Mouse (Mus musculus): Measurements from ENCODE around the gene Tomm70a. TPM values are rescaled to one million over a fixed set of nuclear protein-coding genes. Genes with fewer than 3 reads are reported as not detected.
"Not testable (repeated sequence)": the region's sequence is repeated elsewhere in the genome, so short reads cannot be mapped to it uniquely, and the experiment has no call there.

The Tomm70a gene
- polyA plus RNA-seq, 1 experiment from 2014 or later: 62.3 TPM

- Histone ChIP-seq H3K4me3 (ENCODE audit: low read depth, low read length) (no peak overlapping the region), H3K9me3 (ENCODE audit: control insufficient read depth, low read length) (no peaks in the 10 kb centered on the region), H3K9ac (ENCODE audit: low read depth, low read length) (no peak overlapping the region), H3K4me1 (replicated peaks; ENCODE audit: control insufficient read depth, insufficient read depth, low read length) (no peaks in the 10 kb centered on the region), H3K4me2 (replicated peaks; ENCODE audit: low read depth, low read length) (no peak overlapping the region), H3K27ac (ENCODE audit: low read depth, low read length) (no peak overlapping the region), H3K27me3 (ENCODE audit: control insufficient read depth, insufficient read depth, low read length) (no peaks in the 10 kb centered on the region), H3K36me3 (ENCODE audit: control insufficient read depth, insufficient read depth, low read length) (0 out of 2 replicates have a peak, but pooled peaks cover 5% of the 10 kb centered on the region)
- DNase-seq (ENCODE audit: low spot score) (no peak), ATAC-seq (ENCODE audit: low FRiP score) (no peak)
- whole genome bisulfite sequencing: 93% methylated on average over 6 of the region's 6 CpGs
These were observed 50.1 kb downstream of the Tomm70a start for GRCm38 (mm10) chr16:57171570-57171969.

DNA sequence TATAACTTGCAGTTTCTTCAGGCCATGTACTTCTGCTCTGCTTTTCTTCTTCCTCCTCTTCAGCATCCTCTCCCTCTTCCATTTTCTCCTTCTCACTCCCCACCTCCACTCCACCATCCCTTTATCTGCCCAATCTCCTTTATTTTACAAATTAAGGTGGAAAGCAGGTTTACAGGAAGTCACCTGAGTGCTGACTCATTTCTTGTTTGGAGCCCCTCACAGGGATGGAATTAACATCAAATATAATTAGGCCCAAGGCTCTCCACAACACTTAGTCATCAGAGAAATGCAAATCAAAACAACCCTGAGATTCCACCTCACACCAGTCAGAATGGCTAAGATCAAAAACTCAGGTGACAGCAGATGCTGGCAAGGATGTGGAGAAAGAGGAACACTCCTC is 53.0 kb downstream of the Tomm70a start:
- not testable (repeated sequence) for H3K9me3 ChIP-seq (ENCODE audit: control insufficient read depth, low read length); H3K9ac ChIP-seq (ENCODE audit: low read depth, low read length); H3K36me3 ChIP-seq (ENCODE audit: control insufficient read depth, insufficient read depth, low read length); H3K4me2 ChIP-seq (replicated peaks; ENCODE audit: low read depth, low read length); H3K4me1 ChIP-seq (replicated peaks; ENCODE audit: control insufficient read depth, insufficient read depth, low read length); H3K4me3 ChIP-seq (ENCODE audit: low read depth, low read length); H3K27me3 ChIP-seq (ENCODE audit: control insufficient read depth, insufficient read depth, low read length); ATAC-seq (ENCODE audit: low FRiP score); DNase-seq (ENCODE audit: low spot score); H3K27ac ChIP-seq (ENCODE audit: low read depth, low read length)

DNA sequence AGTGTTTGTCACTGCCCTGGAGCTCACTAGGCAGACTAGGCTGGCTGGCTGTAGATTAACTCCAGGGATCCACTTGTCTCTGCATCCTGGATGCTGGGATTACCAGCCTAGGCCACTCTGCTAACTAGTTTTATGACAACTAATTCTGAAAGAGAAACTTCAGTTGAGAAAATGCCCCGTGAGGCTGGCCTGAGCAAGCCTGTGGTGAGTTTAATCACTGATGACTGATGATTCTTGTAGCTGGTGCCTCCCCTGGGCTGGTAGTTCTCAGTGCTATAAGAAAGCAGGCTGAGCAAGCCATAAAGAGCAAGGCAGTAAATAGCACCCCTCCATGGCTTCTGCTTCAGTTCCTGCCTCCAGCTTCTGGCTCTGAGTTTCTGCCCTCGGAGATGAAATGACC is 54.2 kb downstream of the Tomm70a start:
- DNase-seq (ENCODE audit: low spot score): no peak
- Histone ChIP-seq H3K4me1 (replicated peaks; ENCODE audit: control insufficient read depth, insufficient read depth, low read length) (no peaks in the 10 kb centered on the region), H3K9ac (ENCODE audit: low read depth, low read length) (no peak overlapping the region), H3K27me3 (ENCODE audit: control insufficient read depth, insufficient read depth, low read length) (no peaks in the 10 kb centered on the region), H3K9me3 (ENCODE audit: control insufficient read depth, low read length) (no peaks in the 10 kb centered on the region), H3K4me3 (ENCODE audit: low read depth, low read length) (no peak overlapping the region), H3K27ac (ENCODE audit: low read depth, low read length) (no peak overlapping the region), H3K36me3 (ENCODE audit: control insufficient read depth, insufficient read depth, low read length) (0 out of 2 replicates have a peak, but pooled peaks cover 5% of the 10 kb centered on the region), H3K4me2 (replicated peaks; ENCODE audit: low read depth, low read length) (no peak overlapping the region)
- WGBS: 79% methylated on average over 2 of the region's 2 CpGs
- no peak for ATAC-seq (ENCODE audit: low FRiP score)

DNA sequence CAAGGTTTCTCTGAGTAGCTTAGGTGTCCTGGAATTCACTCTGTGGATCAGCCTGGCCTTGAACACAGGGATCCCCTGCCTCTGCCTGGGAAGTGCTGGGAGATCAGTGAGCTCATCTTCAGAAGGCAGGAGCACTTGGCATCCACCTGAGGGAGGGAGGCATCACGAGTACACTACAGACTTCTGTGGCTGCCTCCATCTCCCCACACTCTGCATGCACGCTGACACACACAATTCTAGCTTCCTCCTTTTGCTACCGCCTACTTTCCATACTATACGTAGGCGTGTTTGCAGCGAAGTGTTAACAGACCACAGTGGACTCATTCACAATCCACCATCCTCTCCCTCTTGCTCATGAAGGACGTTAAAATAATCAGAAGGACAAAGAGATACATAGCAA is 54.8 kb downstream of the Tomm70a start:
- Histone ChIP-seq H3K27me3 (ENCODE audit: control insufficient read depth, insufficient read depth, low read length) (no peaks in the 10 kb centered on the region), H3K4me3 (ENCODE audit: low read depth, low read length) (no peak overlapping the region), H3K9me3 (ENCODE audit: control insufficient read depth, low read length) (no peaks in the 10 kb centered on the region), H3K4me2 (replicated peaks; ENCODE audit: low read depth, low read length) (no peak overlapping the region), H3K36me3 (ENCODE audit: control insufficient read depth, insufficient read depth, low read length) (0 out of 2 replicates have a peak, but pooled peaks cover 3% of the 10 kb centered on the region), H3K27ac (ENCODE audit: low read depth, low read length) (no peak overlapping the region), H3K9ac (ENCODE audit: low read depth, low read length) (no peak overlapping the region), H3K4me1 (replicated peaks; ENCODE audit: control insufficient read depth, insufficient read depth, low read length) (no peaks in the 10 kb centered on the region)
- WGBS: 90% methylated on average over 7 of the region's 7 CpGs
- no peak for ATAC-seq (ENCODE audit: low FRiP score)
- no peak for DNase-seq (ENCODE audit: low spot score)

DNA sequence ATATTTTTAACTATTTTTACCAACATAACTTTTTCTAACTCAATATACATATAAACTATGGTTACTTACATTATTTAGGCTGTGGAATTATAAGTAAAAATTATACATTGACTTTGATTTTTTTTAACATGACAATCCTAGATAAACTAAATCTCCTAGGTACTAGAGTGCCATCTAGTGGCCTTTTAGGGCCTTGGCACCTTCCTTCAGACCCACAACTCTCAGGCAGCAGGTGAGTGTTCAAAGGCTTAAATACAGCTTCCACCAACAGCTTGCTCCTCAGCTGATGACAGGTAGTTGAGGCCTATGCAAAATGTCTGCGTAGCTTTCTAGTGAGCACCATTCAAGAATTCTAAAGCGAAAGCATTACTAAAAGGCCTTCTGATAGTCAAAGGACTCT is 55.8 kb downstream of the Tomm70a start:
- no peaks in the 10 kb centered on the region for H3K4me1 ChIP-seq (replicated peaks; ENCODE audit: control insufficient read depth, insufficient read depth, low read length)
- no peak overlapping the region for H3K9ac ChIP-seq (ENCODE audit: low read depth, low read length)
- no peaks in the 10 kb centered on the region for H3K9me3 ChIP-seq (ENCODE audit: control insufficient read depth, low read length)
- H3K4me2 ChIP-seq (replicated peaks; ENCODE audit: low read depth, low read length): no peak overlapping the region
- H3K27me3 ChIP-seq (ENCODE audit: control insufficient read depth, insufficient read depth, low read length): no peaks in the 10 kb centered on the region
- ATAC-seq (ENCODE audit: low FRiP score) (no peak), DNase-seq (ENCODE audit: low spot score) (peak; percentile 59)
- H3K27ac ChIP-seq (ENCODE audit: low read depth, low read length): no peak overlapping the region
- 66% methylated on average over 2 of the region's 2 CpGs for WGBS
- 0 out of 2 replicates have a peak, but pooled peaks cover 3% of the 10 kb centered on the region for H3K36me3 ChIP-seq (ENCODE audit: control insufficient read depth, insufficient read depth, low read length)
- H3K4me3 ChIP-seq (ENCODE audit: low read depth, low read length): no peak overlapping the region

DNA sequence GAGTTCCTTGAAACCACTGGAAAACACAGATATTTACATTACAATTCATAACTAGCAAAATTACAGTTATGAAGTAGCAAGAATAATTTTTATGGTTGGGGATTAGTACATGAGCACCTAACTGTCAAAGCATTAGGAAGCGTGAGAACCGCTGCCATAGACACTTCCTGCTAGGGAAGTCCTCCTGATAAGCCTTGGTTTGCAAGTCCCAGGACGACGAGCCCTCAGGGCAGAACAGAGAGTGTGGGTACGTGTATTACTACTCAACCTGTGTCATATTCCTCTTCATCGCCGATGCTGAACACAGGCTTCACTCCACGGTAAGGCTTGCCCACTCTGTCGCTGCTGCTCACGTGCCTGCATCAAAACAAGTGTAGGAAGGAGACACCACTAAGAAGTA is 56.2 kb downstream of the Tomm70a start:
- 91% methylated on average over 10 of the region's 10 CpGs for WGBS
- no peak for DNase-seq (ENCODE audit: low spot score)
- no peak overlapping the region for H3K4me2 ChIP-seq (replicated peaks; ENCODE audit: low read depth, low read length)
- H3K27ac ChIP-seq (ENCODE audit: low read depth, low read length): no peak overlapping the region
- no peak overlapping the region for H3K9ac ChIP-seq (ENCODE audit: low read depth, low read length)
- no peaks in the 10 kb centered on the region for H3K9me3 ChIP-seq (ENCODE audit: control insufficient read depth, low read length)
- no peak for ATAC-seq (ENCODE audit: low FRiP score)
- no peaks in the 10 kb centered on the region for H3K36me3 ChIP-seq (ENCODE audit: control insufficient read depth, insufficient read depth, low read length)
- no peak overlapping the region for H3K4me3 ChIP-seq (ENCODE audit: low read depth, low read length)
- H3K4me1 ChIP-seq (replicated peaks; ENCODE audit: control insufficient read depth, insufficient read depth, low read length): no peaks in the 10 kb centered on the region
- H3K27me3 ChIP-seq (ENCODE audit: control insufficient read depth, insufficient read depth, low read length): no peaks in the 10 kb centered on the region

DNA sequence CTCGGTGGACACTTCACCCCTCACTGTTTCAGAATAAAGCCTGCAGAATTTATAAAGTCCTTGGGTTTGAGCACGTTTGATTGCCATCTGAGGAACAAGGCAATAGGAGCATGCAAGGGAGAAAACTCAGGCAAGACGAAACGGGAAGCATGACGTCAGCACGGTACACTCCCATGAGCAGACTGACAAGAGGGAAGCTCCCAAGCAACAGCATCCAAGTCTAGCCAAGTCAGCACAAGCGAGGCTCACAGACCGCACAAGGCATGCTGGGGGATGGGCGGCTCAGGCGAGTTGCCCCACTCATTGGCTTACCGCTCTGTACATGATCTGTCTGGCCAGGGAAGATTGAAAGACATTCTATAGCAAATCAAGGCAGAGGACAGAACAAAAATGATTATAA is 59.7 kb downstream of the Tomm70a start:
- Histone ChIP-seq H3K36me3 (ENCODE audit: control insufficient read depth, insufficient read depth, low read length) (0 out of 2 replicates have a peak, but pooled peaks cover 2% of the 10 kb centered on the region), H3K27me3 (ENCODE audit: control insufficient read depth, insufficient read depth, low read length) (no peaks in the 10 kb centered on the region), H3K9ac (ENCODE audit: low read depth, low read length) (no peak overlapping the region), H3K4me3 (ENCODE audit: low read depth, low read length) (no peak overlapping the region), H3K4me1 (replicated peaks; ENCODE audit: control insufficient read depth, insufficient read depth, low read length) (no peaks in the 10 kb centered on the region), H3K27ac (ENCODE audit: low read depth, low read length) (no peak overlapping the region), H3K4me2 (replicated peaks; ENCODE audit: low read depth, low read length) (no peak overlapping the region), H3K9me3 (ENCODE audit: control insufficient read depth, low read length) (no peaks in the 10 kb centered on the region)
- no peak for ATAC-seq (ENCODE audit: low FRiP score)
- DNase-seq (ENCODE audit: low spot score): no peak
- 88% methylated on average over 11 of the region's 11 CpGs for WGBS

DNA sequence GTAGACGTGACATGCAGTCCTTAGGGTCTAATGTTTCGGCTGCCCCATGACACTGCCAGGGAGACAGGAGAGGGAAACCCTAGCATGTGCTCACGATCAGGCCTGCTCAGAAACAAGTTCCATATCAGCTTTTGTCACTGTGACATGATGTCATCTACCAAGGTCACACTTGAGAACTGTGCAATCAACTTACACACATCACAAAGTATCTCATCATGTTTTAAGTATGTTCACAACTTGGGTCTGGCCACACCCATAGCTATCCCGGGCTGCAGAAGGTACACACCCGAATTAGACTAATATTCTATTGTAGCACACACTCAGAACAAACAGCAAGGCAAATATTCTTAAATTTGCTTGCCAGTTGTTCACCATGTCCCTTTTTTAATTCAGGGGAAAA is 60.5 kb downstream of the Tomm70a start:
- 92% methylated on average over 5 of the region's 5 CpGs for WGBS
- no peak for ATAC-seq (ENCODE audit: low FRiP score)

GRCm38 (mm10) chr16:57186618-57187017 is 65.1 kb downstream of the Tomm70a start:
- 95% methylated on average over 4 of the region's 4 CpGs for WGBS
- no peaks in the 10 kb centered on the region for H3K9me3 ChIP-seq (ENCODE audit: control insufficient read depth, low read length)

More for the DNA sequence above, 60.5 kb downstream of the Tomm70a start:
- Histone ChIP-seq H3K4me3 (ENCODE audit: low read depth, low read length) (no peak overlapping the region), H3K27ac (ENCODE audit: low read depth, low read length) (no peak overlapping the region), H3K27me3 (ENCODE audit: control insufficient read depth, insufficient read depth, low read length) (no peaks in the 10 kb centered on the region), H3K9me3 (ENCODE audit: control insufficient read depth, low read length) (no peaks in the 10 kb centered on the region), H3K9ac (ENCODE audit: low read depth, low read length) (no peak overlapping the region), H3K4me2 (replicated peaks; ENCODE audit: low read depth, low read length) (no peak overlapping the region), H3K36me3 (ENCODE audit: control insufficient read depth, insufficient read depth, low read length) (0 out of 2 replicates have a peak, but pooled peaks cover 2% of the 10 kb centered on the region), H3K4me1 (replicated peaks; ENCODE audit: control insufficient read depth, insufficient read depth, low read length) (no peaks in the 10 kb centered on the region)
- no peak for DNase-seq (ENCODE audit: low spot score)

More at GRCm38 (mm10) chr16:57186618-57187017, 65.1 kb downstream of the Tomm70a start:
- ATAC-seq (ENCODE audit: low FRiP score) (no peak), DNase-seq (ENCODE audit: low spot score) (no peak)
- Histone ChIP-seq H3K27ac (ENCODE audit: low read depth, low read length) (no peak overlapping the region), H3K4me1 (replicated peaks; ENCODE audit: control insufficient read depth, insufficient read depth, low read length) (no peaks in the 10 kb centered on the region), H3K9ac (ENCODE audit: low read depth, low read length) (no peak overlapping the region), H3K4me2 (replicated peaks; ENCODE audit: low read depth, low read length) (no peak overlapping the region), H3K36me3 (ENCODE audit: control insufficient read depth, insufficient read depth, low read length) (0 out of 2 replicates have a peak, but pooled peaks cover 2% of the 10 kb centered on the region), H3K27me3 (ENCODE audit: control insufficient read depth, insufficient read depth, low read length) (no peaks in the 10 kb centered on the region), H3K4me3 (ENCODE audit: low read depth, low read length) (no peak overlapping the region)

Measured in hindbrain, embryonic 11.5 days (tissue).